Mouse (Mus musculus): ENCODE measurements around the gene Ank2. TPM values are rescaled to one million over a fixed set of nuclear protein-coding genes. Genes with fewer than 3 reads are reported as not detected.
A peak's percentile ranks its signal among the peaks of the same experiment; 100 is the strongest.
"Not testable (repeated sequence)": the region's sequence is repeated elsewhere in the genome, so short reads cannot be mapped to it uniquely, and the experiment has no call there.

The Ank2 gene
- polyA plus RNA-seq, 1 experiment from 2014 or later, result 19.6 TPM

DNA sequence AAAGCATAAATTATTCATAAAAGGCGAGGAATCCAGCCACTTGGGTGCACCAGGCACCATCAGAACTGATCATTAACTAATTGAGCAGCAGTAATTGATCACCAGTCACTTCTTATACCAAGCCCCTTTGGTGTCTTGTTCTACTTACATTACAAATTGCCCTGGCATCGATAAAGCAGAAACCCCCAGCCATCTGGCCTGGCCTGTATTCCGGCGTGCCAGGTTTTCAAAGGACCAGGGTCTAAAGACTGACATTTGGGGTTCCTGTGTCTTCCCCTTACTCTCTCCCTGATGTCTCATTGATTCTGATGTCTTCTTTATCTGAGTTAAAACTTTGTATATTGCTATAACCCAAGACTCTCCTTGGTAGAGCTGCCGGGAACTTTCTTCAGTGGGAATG, 98.2 kb downstream of the Ank2 start:
- H3K36me3 ChIP-seq (ENCODE audit: insufficient read depth), result no peaks in the 10 kb centered on the region
- H3K27me3 ChIP-seq (ENCODE audit: insufficient read depth, low read length), result no peaks in the 10 kb centered on the region
- TF ChIP-seq CTCF (IDR thresholded peaks at IDR 0.05; ENCODE audit: low read depth), result no peak
- H3K4me3 ChIP-seq (ENCODE audit: low read depth, low read length), result no peak overlapping the region
- no peak overlapping the region for H3K9ac ChIP-seq
- WGBS, result 90% methylated on average over 5 of the region's 5 CpGs
- DNase-seq (no peak), ATAC-seq (ENCODE audit: insufficient read depth) (no peak)
- H3K9me3 ChIP-seq (ENCODE audit: low read depth, low read length), result no peaks in the 10 kb centered on the region
- H3K4me2 ChIP-seq, result no peak overlapping the region
- H3K4me1 ChIP-seq (ENCODE audit: insufficient read depth), result no peaks in the 10 kb centered on the region
- H3K27ac ChIP-seq (ENCODE audit: low read depth), result no peak overlapping the region

GRCm38 (mm10) chr3:127400468-127400867, 98.7 kb downstream of the Ank2 start:
- H3K27me3 ChIP-seq (ENCODE audit: insufficient read depth, low read length); H3K4me3 ChIP-seq (ENCODE audit: low read depth, low read length); H3K9me3 ChIP-seq (ENCODE audit: low read depth, low read length); H3K9ac ChIP-seq; H3K4me1 ChIP-seq (ENCODE audit: insufficient read depth); H3K36me3 ChIP-seq (ENCODE audit: insufficient read depth); DNase-seq; H3K27ac ChIP-seq (ENCODE audit: low read depth); H3K4me2 ChIP-seq: not testable (repeated sequence)
- 95% methylated on average over 3 of the region's 3 CpGs for WGBS
- ATAC-seq (ENCODE audit: insufficient read depth), result peak; percentile 35; the same call in 1 of the 2 replicates

DNA sequence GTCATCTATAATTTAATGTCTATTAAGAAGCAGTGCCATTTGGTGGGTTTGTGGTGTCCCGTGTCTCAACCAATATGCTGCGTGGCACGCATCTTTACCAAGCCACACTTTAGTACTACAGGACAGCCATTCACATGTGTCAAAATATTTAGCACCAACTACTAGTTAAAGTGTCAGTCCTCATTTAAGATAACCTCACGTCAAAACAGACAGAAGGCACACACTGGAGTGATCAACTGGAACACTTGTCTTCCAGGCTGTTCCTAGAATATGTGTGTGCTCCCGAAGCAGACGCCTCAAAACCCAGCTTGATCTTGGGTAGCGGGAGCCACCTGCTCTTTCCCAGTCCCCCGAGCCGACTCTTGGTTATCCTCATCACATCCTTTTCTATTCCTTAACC, 101.4 kb downstream of the Ank2 start:
- no peak for DNase-seq
- Histone ChIP-seq H3K4me1 (ENCODE audit: insufficient read depth) (no peaks in the 10 kb centered on the region), H3K27me3 (ENCODE audit: insufficient read depth, low read length) (no peaks in the 10 kb centered on the region), H3K4me3 (ENCODE audit: low read depth, low read length) (no peak overlapping the region), H3K27ac (ENCODE audit: low read depth) (no peak overlapping the region), H3K9me3 (ENCODE audit: low read depth, low read length) (no peaks in the 10 kb centered on the region), H3K9ac (no peak overlapping the region), H3K4me2 (no peak overlapping the region), H3K36me3 (ENCODE audit: insufficient read depth) (no peaks in the 10 kb centered on the region)
- ATAC-seq (ENCODE audit: insufficient read depth), result no peak
- TF ChIP-seq CTCF (IDR thresholded peaks at IDR 0.05; ENCODE audit: low read depth), result no peak
- 93% methylated on average over 9 of the region's 9 CpGs for WGBS

- DNase-seq (no peak), ATAC-seq (ENCODE audit: insufficient read depth) (no peak)
- 82% methylated on average over 8 of the region's 8 CpGs for WGBS
- Histone ChIP-seq H3K9me3 (ENCODE audit: low read depth, low read length) (no peaks in the 10 kb centered on the region), H3K36me3 (ENCODE audit: insufficient read depth) (no peaks in the 10 kb centered on the region), H3K27ac (ENCODE audit: low read depth) (no peak overlapping the region), H3K4me1 (ENCODE audit: insufficient read depth) (no peaks in the 10 kb centered on the region), H3K27me3 (ENCODE audit: insufficient read depth, low read length) (no peaks in the 10 kb centered on the region), H3K9ac (no peak overlapping the region), H3K4me2 (no peak overlapping the region), H3K4me3 (ENCODE audit: low read depth, low read length) (no peak overlapping the region)
- no peak for TF ChIP-seq CTCF (IDR thresholded peaks at IDR 0.05; ENCODE audit: low read depth)
Observed at GRCm38 (mm10) chr3:127395202-127395601, 103.9 kb downstream of the Ank2 start.

GRCm38 (mm10) chr3:127387016-127387517, 112.1 kb downstream of the Ank2 start:
- no peak for DNase-seq

GRCm38 (mm10) chr3:127383231-127383630, 115.9 kb downstream of the Ank2 start:
- Histone ChIP-seq H3K27me3 (ENCODE audit: insufficient read depth, low read length) (no peaks in the 10 kb centered on the region), H3K36me3 (ENCODE audit: insufficient read depth) (no peaks in the 10 kb centered on the region), H3K4me2 (no peak overlapping the region), H3K9me3 (ENCODE audit: low read depth, low read length) (no peaks in the 10 kb centered on the region), H3K4me1 (ENCODE audit: insufficient read depth) (no peaks in the 10 kb centered on the region), H3K4me3 (ENCODE audit: low read depth, low read length) (no peak overlapping the region), H3K27ac (ENCODE audit: low read depth) (no peak overlapping the region), H3K9ac (no peak overlapping the region)
- 86% methylated on average over 3 of the region's 3 CpGs for WGBS
- DNase-seq, result no peak
- ATAC-seq (ENCODE audit: insufficient read depth), result no peak
- no peak for TF ChIP-seq CTCF (IDR thresholded peaks at IDR 0.05; ENCODE audit: low read depth)

More at GRCm38 (mm10) chr3:127387016-127387517, 112.1 kb downstream of the Ank2 start:
- 81% methylated on average over 14 of the region's 14 CpGs for WGBS
- TF ChIP-seq CTCF (IDR thresholded peaks at IDR 0.05; ENCODE audit: low read depth), result no peak
- Histone ChIP-seq H3K4me3 (ENCODE audit: low read depth, low read length) (no peak overlapping the region), H3K27ac (ENCODE audit: low read depth) (no peak overlapping the region), H3K9ac (no peak overlapping the region), H3K9me3 (ENCODE audit: low read depth, low read length) (no peaks in the 10 kb centered on the region), H3K27me3 (ENCODE audit: insufficient read depth, low read length) (no peaks in the 10 kb centered on the region), H3K4me2 (no peak overlapping the region), H3K4me1 (ENCODE audit: insufficient read depth) (no peaks in the 10 kb centered on the region), H3K36me3 (ENCODE audit: insufficient read depth) (no peaks in the 10 kb centered on the region)
- no peak for ATAC-seq (ENCODE audit: insufficient read depth)

DNA sequence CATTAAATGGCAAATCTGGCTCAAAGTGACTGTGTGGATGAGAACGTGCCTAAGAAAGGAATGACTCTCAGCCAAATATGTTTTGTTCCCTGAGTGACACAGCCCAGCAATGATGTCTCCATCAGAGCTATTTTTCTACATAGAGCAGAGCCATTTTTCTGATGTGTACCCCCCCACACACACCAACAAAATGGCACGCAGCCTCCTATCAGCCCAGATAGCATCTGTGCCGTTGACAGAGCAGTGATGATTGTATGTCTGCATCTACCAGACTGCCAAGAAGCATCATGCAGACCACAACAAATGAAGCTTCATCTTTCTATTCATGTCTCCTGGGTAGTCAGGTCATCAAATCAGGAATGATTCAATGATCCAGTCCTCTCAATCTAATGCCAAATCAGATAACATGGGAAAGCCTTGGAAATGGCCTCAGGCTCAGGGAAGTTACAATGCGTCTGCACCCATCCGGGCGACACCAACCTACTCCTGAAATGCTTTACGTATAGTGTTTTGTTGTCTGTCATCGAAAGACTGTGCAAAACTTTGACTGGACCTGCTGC, 122.2 kb downstream of the Ank2 start:
- ATAC-seq (ENCODE audit: insufficient read depth) (no peak), DNase-seq (no peak)
- H3K9ac ChIP-seq, result no peak overlapping the region
- no peaks in the 10 kb centered on the region for H3K9me3 ChIP-seq (ENCODE audit: low read depth, low read length)
- H3K27ac ChIP-seq (ENCODE audit: low read depth), result no peak overlapping the region
- H3K36me3 ChIP-seq (ENCODE audit: insufficient read depth), result no peaks in the 10 kb centered on the region
- no peaks in the 10 kb centered on the region for H3K27me3 ChIP-seq (ENCODE audit: insufficient read depth, low read length)
- H3K4me2 ChIP-seq, result no peak overlapping the region
- WGBS, result 80% methylated on average over 8 of the region's 8 CpGs
- H3K4me1 ChIP-seq (ENCODE audit: insufficient read depth), result no peaks in the 10 kb centered on the region
- no peak for TF ChIP-seq CTCF (IDR thresholded peaks at IDR 0.05; ENCODE audit: low read depth)
- no peak overlapping the region for H3K4me3 ChIP-seq (ENCODE audit: low read depth, low read length)
